Mouse (Mus musculus) liver, adult 2 months (tissue): ENCODE results near the gene Nyap1.

Experiments
- CTCF ChIP-seq: fragments of 200-500 bp; IDR thresholded peaks from 2 replicates; pipeline ENCODE4 v1.5.1; 2011; ENCODE audit warnings: low read depth, low read length, control low read depth
- POLR2A ChIP-seq: fragments of 200-500 bp; IDR thresholded peaks from 2 replicates; pipeline ENCODE4 v1.6.1; 2011; ENCODE audit warnings: low read length, control low read depth; ENCODE audit not compliant: insufficient read depth; ENCODE audit errors: extremely low read depth

GRCm38 (mm10) chr5:137759971-137760412, 18.6 kb upstream of the Nyap1 start:
- TF ChIP-seq POLR2A (no peak), CTCF (peak; percentile 91)
